Comparison of ENCODE assay signal across 10 mouse cellular contexts in the genomic region with DNA sequence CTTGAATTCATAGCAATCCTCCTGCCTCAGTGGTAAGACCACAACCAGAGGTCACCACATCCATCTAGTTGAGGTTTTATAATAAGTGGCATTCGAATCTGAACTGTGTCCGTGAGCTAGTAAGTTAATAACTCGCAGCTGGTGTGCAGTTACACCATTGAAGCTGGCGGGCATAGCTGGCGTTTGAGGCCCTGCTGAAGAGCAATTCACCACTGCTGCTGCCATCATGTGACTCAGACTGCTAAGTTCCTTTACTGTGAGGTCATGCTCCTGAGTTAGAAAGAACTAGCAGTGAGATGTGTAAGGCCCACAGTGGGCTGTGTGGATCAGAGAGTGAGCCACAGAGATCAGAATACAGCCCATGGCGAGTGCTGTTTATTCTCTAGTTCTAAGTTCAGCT. TPM values are rescaled to one million over a fixed set of nuclear protein-coding genes. Genes with fewer than 3 reads are reported as not detected.
DNase-seq lines count a peak whose midpoint lies in the region; ATAC-seq and TF ChIP-seq lines count a peak whose summit lies in the region.
"Had no signal": no experiment of that assay in that cellular context is flagged by ENCODE, and none has a peak within 500 bp of the region (broad histone marks: within the 10 kb centered on the region; RNA-seq: fewer than 3 reads in every experiment).

No protein-coding gene starts in this region.

- WGBS in midbrain, embryonic 11.5 days = 84% methylated on average over 6 of the region's 6 CpGs
- 86% methylated on average over 6 of the region's 6 CpGs for WGBS in midbrain, embryonic 15.5 days
- WGBS in limb, embryonic 14.5 days = 48% methylated on average over 6 of the region's 6 CpGs

- H3K27me3 ChIP-seq in midbrain, embryonic 11.5 days (ENCODE audit: control insufficient read depth, insufficient read depth, low read length) = no peaks in the 10 kb centered on the region
- no peaks in the 10 kb centered on the region for H3K27me3 ChIP-seq in midbrain, embryonic 15.5 days (replicated peaks)
- H3K27me3 ChIP-seq in limb, embryonic 14.5 days (ENCODE audit: control insufficient read depth, insufficient read depth, low read length) = no peaks in the 10 kb centered on the region
- H3K27me3 ChIP-seq: neural tube, embryonic 15.5 days had no signal

- ATAC-seq in midbrain, embryonic 11.5 days (ENCODE audit: low FRiP score) = no peak
- no peak for ATAC-seq in midbrain, embryonic 15.5 days (replicated peaks)
- peak; percentile 61; the same call in 1 of the 2 replicates for ATAC-seq in limb, embryonic 14.5 days (ENCODE audit: low FRiP score, low read depth)

- no peak overlapping the region for H3K4me2 ChIP-seq in midbrain, embryonic 11.5 days
- H3K4me2 ChIP-seq in midbrain, embryonic 15.5 days = no peak overlapping the region
- no peak overlapping the region for H3K4me2 ChIP-seq in limb, embryonic 14.5 days (replicated peaks; ENCODE audit: low read depth, low read length, severe bottlenecking)
- H3K4me2 ChIP-seq: neural tube, embryonic 15.5 days had no signal

- H3K9me3 ChIP-seq in midbrain, embryonic 11.5 days (ENCODE audit: control insufficient read depth, low read length) = no peaks in the 10 kb centered on the region
- H3K9me3 ChIP-seq in midbrain, embryonic 15.5 days = no peaks in the 10 kb centered on the region
- H3K9me3 ChIP-seq in limb, embryonic 14.5 days (ENCODE audit: control insufficient read depth, low read length) = no peaks in the 10 kb centered on the region
- H3K9me3 ChIP-seq: neural tube, embryonic 15.5 days had no signal

- no peak overlapping the region for H3K4me3 ChIP-seq in midbrain, embryonic 11.5 days (ENCODE audit: low read depth, low read length)
- no peak overlapping the region for H3K4me3 ChIP-seq in midbrain, embryonic 15.5 days
- H3K4me3 ChIP-seq in limb, embryonic 14.5 days (replicated peaks; ENCODE audit: low read length) = no peak overlapping the region
- H3K4me3 ChIP-seq: neural tube, embryonic 15.5 days had no signal

- H3K36me3 ChIP-seq in midbrain, embryonic 11.5 days (ENCODE audit: control insufficient read depth, insufficient read depth, low read length) = no peaks in the 10 kb centered on the region
- H3K36me3 ChIP-seq in midbrain, embryonic 15.5 days (replicated peaks) = no peaks in the 10 kb centered on the region
- H3K36me3 ChIP-seq in limb, embryonic 14.5 days (ENCODE audit: control insufficient read depth, insufficient read depth, low read length) = no peaks in the 10 kb centered on the region
- H3K36me3 ChIP-seq: neural tube, embryonic 15.5 days had no signal

- H3K9ac ChIP-seq in midbrain, embryonic 11.5 days (ENCODE audit: low read length) = no peak overlapping the region
- no peak overlapping the region for H3K9ac ChIP-seq in midbrain, embryonic 15.5 days
- H3K9ac ChIP-seq in limb, embryonic 14.5 days (ENCODE audit: low read depth, low read length, severe bottlenecking) = no peak overlapping the region
- H3K9ac ChIP-seq: neural tube, embryonic 15.5 days had no signal

- no peaks in the 10 kb centered on the region for H3K4me1 ChIP-seq in midbrain, embryonic 11.5 days (ENCODE audit: control insufficient read depth, insufficient read depth, low read length)
- H3K4me1 ChIP-seq in midbrain, embryonic 15.5 days = no peaks in the 10 kb centered on the region
- H3K4me1 ChIP-seq in limb, embryonic 14.5 days (ENCODE audit: control insufficient read depth, insufficient read depth, low read length) = no peaks in the 10 kb centered on the region
- H3K4me1 ChIP-seq: neural tube, embryonic 15.5 days had no signal

- TF ChIP-seq POLR2A in limb, embryonic 14.5 days (IDR thresholded peaks at IDR 0.05; ENCODE audit: borderline replicate concordance, extremely low read depth, insufficient read depth, insufficient read length) = no peak

- no peak overlapping the region for H3K27ac ChIP-seq in midbrain, embryonic 11.5 days (ENCODE audit: low read depth, low read length)
- no peak overlapping the region for H3K27ac ChIP-seq in midbrain, embryonic 15.5 days
- no peak overlapping the region for H3K27ac ChIP-seq in limb, embryonic 14.5 days (replicated peaks; ENCODE audit: low read depth, low read length)
- H3K27ac ChIP-seq: neural tube, embryonic 15.5 days had no signal

- peak; percentile 62 for DNase-seq in midbrain, embryonic 11.5 days (ENCODE audit: low spot score, missing footprints)
- peak; percentile 25 to 47 for DNase-seq in heart, adult 9 months (ENCODE audit: low spot score in 2 of 2)
- DNase-seq in limb, embryonic 14.5 days (ENCODE audit: low spot score) = peak; percentile 46
- DNase-seq in right cerebral cortex, postnatal 25 days = no peak
- DNase-seq in c-Kit-positive CD71-positive TER-119-positive erythroid progenitor cells, embryonic 14.5 days (ENCODE audit: low spot score) = no peak
- no peak for DNase-seq in liver
- DNase-seq in right cerebral cortex, postnatal 4 days = no peak
- DNase-seq: adrenal gland, postnatal 14 days had no signal

RNA-seq across cellular contexts. Expression of a gene that starts 12.0 kb away (rescaled TPM):
- polyA plus RNA-seq in midbrain, embryonic 11.5 days (2014; fragmentation: Nextera tagmentation; extraction: Ambion mirVana) = 278 and 287 TPM in 2 replicates
- 271 and 276 TPM in 2 replicates for polyA plus RNA-seq in midbrain, embryonic 15.5 days (2015; fragmentation: Nextera tagmentation; extraction: Ambion mirVana)
- polyA plus RNA-seq in limb, embryonic 14.5 days (2012; rRNA removed) = 68.9 and 70.9 TPM in 2 replicates
- polyA plus RNA-seq in limb, embryonic 14.5 days (2014; fragmentation: Nextera tagmentation; extraction: Ambion mirVana) = 183 and 228 TPM in 2 replicates

Comparison
In these comparisons a context has a peak if more than half of its experiments do, and no peak if none do; other contexts are left out.
1. DNase-seq: peak in midbrain, embryonic 11.5 days (single experiment), heart, adult 9 months (2 of 2) and limb, embryonic 14.5 days (single experiment); none in right cerebral cortex, postnatal 25 days (single experiment), c-Kit-positive CD71-positive TER-119-positive erythroid progenitor cells, embryonic 14.5 days (single experiment), liver (single experiment) and right cerebral cortex, postnatal 4 days (single experiment).